Mouse (Mus musculus): ENCODE data around the gene Zfp180. TPM values are rescaled to one million over a fixed set of nuclear protein-coding genes. Genes with fewer than 3 reads are reported as not detected.

The Zfp180 gene
- total RNA-seq, 2 experiments from 2014 or later = 15.8 to 16.0 TPM

Other genes starting within 250 kb of the Zfp180 start
- gene Vmn1r176, start 244.6 kb upstream of the Zfp180 start, total RNA-seq (2021) = not detected
- not detected for gene Vmn1r177, start 215.5 kb upstream of the Zfp180 start, total RNA-seq (2021)
- not detected for gene Vmn1r178, start 189.9 kb upstream of the Zfp180 start, total RNA-seq (2021)
- gene Vmn1r179, start 154.9 kb upstream of the Zfp180 start, total RNA-seq (2021) = not detected
- not detected for gene Vmn1r180, start 131.3 kb upstream of the Zfp180 start, total RNA-seq (2021)
- gene Vmn1r181, start 107.3 kb upstream of the Zfp180 start, total RNA-seq (2021) = not detected
- not detected for gene V1rd19, start 80.2 kb upstream of the Zfp180 start, total RNA-seq (2021)
- not detected for gene Vmn1r183, start 28.7 kb upstream of the Zfp180 start, total RNA-seq (2021)
- gene Zfp112, start 30.4 kb downstream of the Zfp180 start, total RNA-seq (2021) = 1 to 10 TPM; 2.8 to 3.7 TPM
- 1 to 10 TPM; 4.5 to 5.9 TPM for gene Zfp235, start 52.2 kb downstream of the Zfp180 start, total RNA-seq (2021)
- gene Zfp114, start 93.1 kb downstream of the Zfp180 start, total RNA-seq (2021) = not detected
- 1 to 10 TPM; 3.0 to 4.5 TPM for gene Zfp111, start 129.5 kb downstream of the Zfp180 start, total RNA-seq (2021)
- 1 to 10 TPM; 2.0 to 2.2 TPM for gene Zfp109, start 155.6 kb downstream of the Zfp180 start, total RNA-seq (2021)
- gene Zfp108, start 172.9 kb downstream of the Zfp180 start, total RNA-seq (2021) = 1 to 10 TPM; 1.0 to 1.2 TPM
- 1 to 10 TPM; 3.1 to 3.6 TPM for gene Zfp93, start 188.5 kb downstream of the Zfp180 start, total RNA-seq (2021)
- gene Zfp61, start 219.3 kb downstream of the Zfp180 start, total RNA-seq (2021) = 1 to 10 TPM; 2.2 to 2.6 TPM
- 1 to 10 TPM; 2.5 TPM for gene Zfp94, start 234.7 kb downstream of the Zfp180 start, total RNA-seq (2021)